Mouse (Mus musculus) spleen, adult 2 months (tissue): ENCODE measurements around the gene Klf15.

Source experiments
- CTCF ChIP-seq: fragments of 200-500 bp; IDR thresholded peaks from 2 replicates; pipeline ENCODE4 v1.5.1; 2011; ENCODE audit warnings: mild to moderate bottlenecking, inconsistent platforms; ENCODE audit not compliant: insufficient read depth, insufficient read length, insufficient replicate concordance; ENCODE audit errors: extremely low read depth
- POLR2A ChIP-seq: fragments of 200-500 bp; IDR thresholded peaks from 2 replicates; pipeline ENCODE4 v1.6.1; 2011; ENCODE audit warnings: low read depth, low read length, inconsistent platforms

DNA sequence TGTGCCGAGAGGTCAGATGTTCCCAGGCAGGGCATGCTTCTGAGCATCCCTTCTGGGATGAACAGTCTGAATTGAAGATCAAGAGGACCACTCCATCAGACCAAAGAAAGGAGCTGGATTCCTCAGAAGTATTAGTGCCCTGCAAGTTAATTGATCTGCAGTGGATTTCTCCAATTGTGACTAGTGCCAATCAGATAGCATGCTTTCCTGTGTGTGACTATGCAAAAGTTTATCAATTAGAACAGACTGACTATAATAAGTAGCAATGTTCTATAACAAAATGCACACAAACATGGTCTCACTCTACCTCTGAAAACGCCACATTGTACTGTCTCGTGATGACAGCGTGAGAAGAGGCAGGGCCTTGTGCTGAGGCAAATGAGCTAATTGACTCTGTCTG is 37.1 kb downstream of the Klf15 start:
- TF ChIP-seq POLR2A, result no peak
- no peak for TF ChIP-seq CTCF
